Mouse (Mus musculus) stomach, postnatal 0 days (tissue): ENCODE results near the gene Zmym1.
"Not testable (repeated sequence)": the region's sequence is repeated elsewhere in the genome, so short reads cannot be mapped to it uniquely, and the experiment has no call there.

Experiments
- CTCF ChIP-seq: IDR thresholded peaks from 2 replicates; pipeline ENCODE4 v1.5.1; 2016; ENCODE audit warnings: antibody characterized with exemption, low read depth, mild to moderate bottlenecking, moderate library complexity
- EP300 ChIP-seq: optimal IDR thresholded peaks from 2 replicates; pipeline ENCODE3; 2016; ENCODE audit warnings: antibody characterized with exemption

DNA sequence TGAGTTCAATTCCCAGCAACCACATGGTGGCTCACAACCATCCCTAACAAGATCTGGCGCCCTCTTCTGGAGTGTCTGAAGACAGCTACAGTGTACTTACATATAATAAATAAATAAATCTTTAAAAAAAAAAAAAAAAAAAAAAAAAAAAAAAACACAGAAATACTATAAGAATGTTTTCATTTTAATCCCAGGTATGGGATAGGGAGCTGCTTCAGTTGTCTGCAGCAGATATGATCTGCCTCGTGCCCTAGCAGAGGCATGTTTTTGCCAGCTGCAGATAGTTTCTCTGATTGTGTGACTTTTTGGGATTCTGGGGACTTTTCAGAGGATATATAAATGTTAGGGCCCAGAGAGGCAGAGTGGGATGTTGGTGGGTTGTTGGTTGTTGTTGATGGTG, 38.6 kb upstream of the Zmym1 start:
- TF ChIP-seq CTCF, EP300: not testable (repeated sequence)
